Mouse (Mus musculus) embryonic facial prominence, embryonic 15.5 days (tissue): ENCODE results near the gene Pibf1. TPM values are rescaled to one million over a fixed set of nuclear protein-coding genes. Genes with fewer than 3 reads are reported as not detected.

Experiments used
- ATAC-seq: fragments of 200-750 bp; cut with Nextera tagmentation; 2 replicates; pipeline ENCODE4 v1.8.0; 2017; ENCODE audit warnings: low read depth, moderate TSS enrichment; ENCODE audit not compliant: insufficient number of reproducible peaks, low FRiP score, low TSS enrichment
- H3K27ac ChIP-seq: fragments of 300-500 bp; sonication (generic); replicated peaks from 2 replicates; pipeline ENCODE4 v1.5.1; 2015; ENCODE audit warnings: mild to moderate bottlenecking, inconsistent platforms
- H3K27me3 ChIP-seq: fragments of 300-500 bp; sonication (generic); 2 replicates; pipeline ENCODE4 v1.6.1; 2015; ENCODE audit warnings: inconsistent platforms
- H3K36me3 ChIP-seq: fragments of 300-500 bp; sonication (generic); 2 replicates; pipeline ENCODE4 v1.6.1; 2015; ENCODE audit warnings: mild to moderate bottlenecking, inconsistent platforms
- H3K4me1 ChIP-seq: fragments of 300-500 bp; sonication (generic); 2 replicates; pipeline ENCODE4 v1.6.1; 2015; ENCODE audit warnings: inconsistent platforms
- H3K4me2 ChIP-seq: fragments of 300-500 bp; sonication (generic); replicated peaks from 2 replicates; pipeline ENCODE4 v1.6.1; 2015; ENCODE audit warnings: mild to moderate bottlenecking, inconsistent platforms
- H3K4me3 ChIP-seq: fragments of 300-500 bp; sonication (generic); replicated peaks from 2 replicates; pipeline ENCODE4 v1.5.1; 2015; ENCODE audit warnings: mild to moderate bottlenecking, inconsistent platforms
- H3K9ac ChIP-seq: fragments of 300-500 bp; sonication (generic); 2 replicates; pipeline ENCODE4 v1.6.1; 2015; ENCODE audit warnings: inconsistent platforms
- H3K9me3 ChIP-seq: fragments of 300-500 bp; sonication (generic); replicated peaks from 2 replicates; pipeline ENCODE4 v1.6.1; 2016; ENCODE audit warnings: inconsistent platforms
- WGBS: fragments of 180-500 bp; shearing (Covaris S2); methylation state at CpG from one replicate; pipeline ENCODE4 v1.1.7; 2015; 5-methylcytosine and 5-hydroxymethylcytosine counted together
- polyA plus RNA-seq: library from polyadenylated mRNA; unstranded; fragments of >200 nt; fragmentation: Nextera tagmentation; extraction: Ambion mirVana; gene quantifications from 2 replicates; pipeline ENCODE4 v1.2.1, GENCODE M21; 2015

Pibf1 gene
- polyA plus RNA-seq, 1 experiment from 2014 or later, result 19.9 TPM

DNA sequence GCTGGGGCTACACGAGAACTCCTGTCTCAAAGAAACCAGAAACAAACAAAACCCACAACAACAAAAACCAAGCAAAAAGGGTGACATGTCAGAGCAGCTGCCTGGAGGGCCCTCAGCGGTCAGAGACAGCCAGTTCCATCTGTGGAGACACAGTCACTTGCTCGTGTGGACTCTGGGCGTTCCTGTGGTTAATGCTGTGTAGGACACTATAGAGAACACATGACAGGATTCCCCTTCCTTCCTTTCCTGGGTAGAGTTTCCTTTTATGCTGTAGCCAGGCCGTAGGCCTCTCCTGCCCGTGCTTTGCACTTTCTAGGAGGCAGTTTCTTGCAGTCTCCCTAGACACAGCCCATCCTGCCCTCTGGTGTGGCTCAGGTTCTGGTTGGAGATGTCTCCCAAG lies 9.5 kb downstream of the Pibf1 start:
- Histone ChIP-seq H3K9me3 (no peaks in the 10 kb centered on the region), H3K36me3 (peaks cover 63% of the 10 kb centered on the region), H3K4me1 (no peaks in the 10 kb centered on the region), H3K4me3 (no peak overlapping the region), H3K4me2 (no peak overlapping the region), H3K9ac (no peak overlapping the region), H3K27me3 (no peaks in the 10 kb centered on the region), H3K27ac (no peak overlapping the region)
- ATAC-seq, result no peak
- WGBS, result 80% methylated on average over 6 of the region's 6 CpGs

DNA sequence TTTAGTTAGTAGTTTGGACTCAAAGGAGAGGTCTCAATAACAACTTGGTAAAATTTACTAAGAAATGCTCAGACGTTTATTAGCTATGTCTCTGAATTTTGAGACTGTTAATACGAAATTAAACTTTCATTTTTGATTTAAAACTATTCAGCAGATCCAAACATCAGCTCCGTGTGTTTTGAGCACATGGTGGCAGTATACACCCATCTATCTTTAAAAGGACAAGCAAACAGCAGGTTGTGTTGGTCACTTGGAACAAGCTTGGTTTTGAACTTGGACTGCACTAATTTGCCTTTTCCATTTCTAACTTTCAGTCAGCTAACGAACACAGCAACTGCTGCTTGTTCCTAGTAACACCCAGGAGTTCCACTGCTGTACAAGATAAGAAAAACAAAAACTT lies 18.4 kb downstream of the Pibf1 start:
- Histone ChIP-seq H3K4me2 (no peak overlapping the region), H3K9ac (no peak overlapping the region), H3K27ac (no peak overlapping the region), H3K9me3 (no peaks in the 10 kb centered on the region), H3K4me3 (no peak overlapping the region), H3K36me3 (peaks cover 21% of the 10 kb centered on the region; the same call in 1 of the 2 replicates), H3K4me1 (no peaks in the 10 kb centered on the region), H3K27me3 (no peaks in the 10 kb centered on the region)
- no peak for ATAC-seq
- 78% methylated on average over 4 of the region's 4 CpGs for WGBS

GRCm38 (mm10) chr14:99121584-99122339 lies 22.5 kb downstream of the Pibf1 start:
- 87% methylated on average over 11 of the region's 11 CpGs for WGBS
- Histone ChIP-seq H3K4me2 (no peak overlapping the region), H3K27ac (no peak overlapping the region)

GRCm38 (mm10) chr14:99124076-99124475 lies 24.9 kb downstream of the Pibf1 start:
- WGBS, result 76% methylated on average over 4 of the region's 4 CpGs
- Histone ChIP-seq H3K4me3 (no peak overlapping the region), H3K4me2 (no peak overlapping the region), H3K4me1 (no peaks in the 10 kb centered on the region), H3K36me3 (0 out of 2 replicates have a peak, but pooled peaks cover 4% of the 10 kb centered on the region), H3K27ac (no peak overlapping the region), H3K9me3 (no peaks in the 10 kb centered on the region), H3K27me3 (no peaks in the 10 kb centered on the region), H3K9ac (no peak overlapping the region)
- ATAC-seq, result no peak

More at GRCm38 (mm10) chr14:99121584-99122339, 22.5 kb downstream of the Pibf1 start:
- Histone ChIP-seq H3K36me3 (peaks cover 9% of the 10 kb centered on the region; the same call in 1 of the 2 replicates), H3K4me3 (no peak overlapping the region), H3K9ac (no peak overlapping the region), H3K4me1 (no peaks in the 10 kb centered on the region), H3K27me3 (no peaks in the 10 kb centered on the region), H3K9me3 (no peaks in the 10 kb centered on the region)
- ATAC-seq, result no peak

DNA sequence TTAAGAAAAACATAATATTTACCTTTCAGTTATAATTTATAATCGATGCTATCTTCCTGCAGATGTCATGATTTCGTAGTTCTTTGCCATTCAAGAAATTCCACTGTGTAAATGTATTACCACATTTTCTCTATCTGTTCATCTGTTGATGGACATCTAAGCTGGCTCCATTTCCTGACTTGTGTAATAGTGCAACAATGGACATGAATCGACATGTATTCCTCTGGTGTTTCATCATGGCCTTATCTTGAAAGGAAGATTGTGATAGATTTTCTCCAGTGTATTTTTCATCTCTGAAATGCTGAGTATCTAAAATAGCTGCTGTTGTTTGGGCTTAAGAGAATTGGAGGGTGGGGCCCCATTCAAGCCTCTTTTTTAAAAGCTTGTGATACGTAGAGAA lies 27.5 kb downstream of the Pibf1 start:
- no peaks in the 10 kb centered on the region for H3K9me3 ChIP-seq
- no peak overlapping the region for H3K27ac ChIP-seq
- no peaks in the 10 kb centered on the region for H3K27me3 ChIP-seq
- H3K4me1 ChIP-seq, result no peaks in the 10 kb centered on the region
- no peak overlapping the region for H3K9ac ChIP-seq
- 76% methylated on average over 4 of the region's 4 CpGs for WGBS
- no peak overlapping the region for H3K4me2 ChIP-seq
- H3K36me3 ChIP-seq, result 0 out of 2 replicates have a peak, but pooled peaks cover 7% of the 10 kb centered on the region
- no peak for ATAC-seq
- no peak overlapping the region for H3K4me3 ChIP-seq

DNA sequence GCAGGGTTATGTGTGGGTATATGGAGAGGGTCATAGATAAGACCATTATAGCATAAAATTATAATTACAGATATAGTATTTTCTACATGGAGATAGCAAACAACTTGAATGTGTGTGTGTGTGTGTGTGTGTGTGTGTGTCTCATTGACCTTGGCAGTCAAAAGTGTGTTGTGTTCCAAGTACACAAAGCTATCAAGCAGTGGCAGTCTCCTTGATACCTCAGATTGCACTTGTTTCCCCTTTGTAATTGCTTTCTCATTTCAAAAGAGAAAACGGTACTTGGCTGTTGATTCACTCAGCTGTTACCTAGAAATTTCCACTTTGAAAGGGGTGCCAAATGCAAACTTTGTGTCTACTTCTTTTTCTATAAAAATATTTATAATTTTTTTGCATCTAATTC lies 28.3 kb downstream of the Pibf1 start:
- H3K4me2 ChIP-seq, result no peak overlapping the region
- WGBS, result 76% methylated on average over 1 of the region's 1 CpGs
- H3K36me3 ChIP-seq, result 0 out of 2 replicates have a peak, but pooled peaks cover 7% of the 10 kb centered on the region
- no peaks in the 10 kb centered on the region for H3K4me1 ChIP-seq
- no peak overlapping the region for H3K4me3 ChIP-seq
- no peaks in the 10 kb centered on the region for H3K9me3 ChIP-seq
- H3K27ac ChIP-seq, result no peak overlapping the region
- H3K9ac ChIP-seq, result no peak overlapping the region
- ATAC-seq, result no peak
- H3K27me3 ChIP-seq, result no peaks in the 10 kb centered on the region

- WGBS, result 82% methylated on average over 2 of the region's 2 CpGs
- no peak overlapping the region for H3K9ac ChIP-seq
- no peak overlapping the region for H3K27ac ChIP-seq
- no peak overlapping the region for H3K4me2 ChIP-seq
- 0 out of 2 replicates have a peak, but pooled peaks cover 4% of the 10 kb centered on the region for H3K36me3 ChIP-seq
- H3K4me1 ChIP-seq, result no peaks in the 10 kb centered on the region
- H3K9me3 ChIP-seq, result no peaks in the 10 kb centered on the region
- H3K27me3 ChIP-seq, result no peaks in the 10 kb centered on the region
- ATAC-seq, result no peak
- H3K4me3 ChIP-seq, result no peak overlapping the region
These were observed 29.8 kb downstream of the Pibf1 start for GRCm38 (mm10) chr14:99129050-99129449.

DNA sequence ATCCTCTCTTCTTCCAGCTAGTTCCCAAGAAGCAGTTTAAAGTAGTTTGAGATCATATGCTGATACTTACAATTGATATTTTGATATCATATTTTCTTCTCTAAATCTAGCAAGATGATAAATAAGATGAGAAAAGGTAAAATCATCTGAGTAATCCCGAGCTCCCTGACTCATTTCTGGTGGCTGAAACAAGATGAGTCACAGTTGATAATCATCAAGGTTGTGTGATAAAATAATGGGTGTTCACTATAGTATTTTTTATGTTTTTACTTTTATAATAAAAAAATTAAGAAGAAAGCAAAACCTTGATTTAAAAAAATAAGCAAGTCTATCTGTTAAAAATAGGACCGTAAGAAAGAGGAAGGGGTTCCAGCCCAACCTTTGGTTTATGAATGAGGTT lies 34.8 kb downstream of the Pibf1 start:
- no peaks in the 10 kb centered on the region for H3K9me3 ChIP-seq
- ATAC-seq, result no peak
- no peak overlapping the region for H3K4me2 ChIP-seq
- no peak overlapping the region for H3K27ac ChIP-seq
- H3K36me3 ChIP-seq, result peaks cover 24% of the 10 kb centered on the region
- H3K4me3 ChIP-seq, result no peak overlapping the region
- no peaks in the 10 kb centered on the region for H3K27me3 ChIP-seq
- WGBS, result 78% methylated on average over 2 of the region's 2 CpGs
- no peak overlapping the region for H3K9ac ChIP-seq
- no peaks in the 10 kb centered on the region for H3K4me1 ChIP-seq

DNA sequence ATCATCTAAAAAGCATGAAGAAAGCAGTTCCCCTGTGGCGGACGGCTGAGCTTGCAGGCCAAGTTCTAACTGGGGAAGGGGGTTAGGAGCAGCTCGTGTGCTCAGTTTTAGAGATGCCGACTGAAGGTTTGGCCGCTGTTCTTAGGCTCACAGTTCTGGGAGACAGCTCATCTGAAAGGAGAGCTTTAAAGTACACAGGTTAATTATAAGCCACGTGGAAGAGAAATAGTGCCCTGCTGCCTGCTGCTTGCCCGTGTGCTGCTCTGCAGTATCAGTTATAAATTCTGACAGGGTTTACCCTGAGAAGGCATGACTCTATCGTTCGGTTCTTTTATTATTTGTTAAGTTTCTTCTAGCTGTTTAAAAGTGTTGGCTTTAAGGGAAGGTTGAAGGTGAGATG lies 36.5 kb downstream of the Pibf1 start:
- WGBS, result 84% methylated on average over 9 of the region's 9 CpGs
- H3K27ac ChIP-seq, result no peak overlapping the region
- H3K36me3 ChIP-seq, result peaks cover 30% of the 10 kb centered on the region
- H3K4me2 ChIP-seq, result no peak overlapping the region
- H3K9me3 ChIP-seq, result no peaks in the 10 kb centered on the region
- ATAC-seq, result no peak
- H3K4me1 ChIP-seq, result no peaks in the 10 kb centered on the region
- H3K4me3 ChIP-seq, result no peak overlapping the region
- H3K27me3 ChIP-seq, result no peaks in the 10 kb centered on the region
- H3K9ac ChIP-seq, result no peak overlapping the region

- WGBS, result 89% methylated on average over 16 of the region's 16 CpGs
- no peak overlapping the region for H3K4me3 ChIP-seq
These were observed 37.1 kb downstream of the Pibf1 start for GRCm38 (mm10) chr14:99136297-99136696.

DNA sequence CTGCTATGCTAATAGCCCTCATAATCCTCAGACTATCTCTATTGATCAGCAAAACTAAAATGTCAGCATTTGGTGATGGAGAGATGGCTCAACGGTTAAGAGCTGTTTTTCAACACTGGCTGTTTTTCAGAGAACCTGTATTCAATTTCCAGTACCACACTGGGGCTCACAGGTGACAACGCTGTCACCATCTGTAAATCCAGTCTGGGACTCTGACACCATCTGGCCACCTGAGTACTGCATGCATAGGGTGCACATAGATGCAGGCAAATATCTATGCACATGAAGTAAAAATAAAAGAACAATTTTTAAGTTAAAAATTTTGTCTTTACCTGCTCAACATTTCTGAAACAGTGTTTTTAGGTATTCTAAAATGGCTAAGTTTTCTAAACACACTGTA lies 40.8 kb downstream of the Pibf1 start:
- Histone ChIP-seq H3K36me3 (peaks cover 26% of the 10 kb centered on the region), H3K4me3 (no peak overlapping the region), H3K4me1 (no peaks in the 10 kb centered on the region), H3K9ac (no peak overlapping the region), H3K27ac (no peak overlapping the region), H3K4me2 (no peak overlapping the region), H3K9me3 (no peaks in the 10 kb centered on the region), H3K27me3 (no peaks in the 10 kb centered on the region)
- ATAC-seq, result no peak
- WGBS, result 83% methylated on average over 2 of the region's 2 CpGs

More at GRCm38 (mm10) chr14:99136297-99136696, 37.1 kb downstream of the Pibf1 start:
- Histone ChIP-seq H3K9ac (no peak overlapping the region), H3K36me3 (peaks cover 30% of the 10 kb centered on the region), H3K27ac (no peak overlapping the region), H3K27me3 (no peaks in the 10 kb centered on the region), H3K4me1 (no peaks in the 10 kb centered on the region), H3K9me3 (no peaks in the 10 kb centered on the region), H3K4me2 (no peak overlapping the region)
- ATAC-seq, result no peak
